Mouse (Mus musculus) small intestine, adult 2 months (tissue): ENCODE measurements around the gene Rad51b.

Experiments
- CTCF ChIP-seq: fragments of 200-500 bp; IDR thresholded peaks from 2 replicates; pipeline ENCODE4 v1.5.1; 2012; ENCODE audit warnings: low read depth, mild to moderate bottlenecking, control low read depth, inconsistent platforms, low read length, moderate library complexity, mixed read lengths; ENCODE audit not compliant: insufficient replicate concordance, insufficient read length; ENCODE audit errors: extremely low read depth
- POLR2A ChIP-seq: fragments of 200-500 bp; IDR thresholded peaks from 2 replicates; pipeline ENCODE4 v1.6.1; 2012; ENCODE audit warnings: low read depth, mild to moderate bottlenecking, control low read depth, inconsistent platforms, low read length, moderate library complexity

DNA sequence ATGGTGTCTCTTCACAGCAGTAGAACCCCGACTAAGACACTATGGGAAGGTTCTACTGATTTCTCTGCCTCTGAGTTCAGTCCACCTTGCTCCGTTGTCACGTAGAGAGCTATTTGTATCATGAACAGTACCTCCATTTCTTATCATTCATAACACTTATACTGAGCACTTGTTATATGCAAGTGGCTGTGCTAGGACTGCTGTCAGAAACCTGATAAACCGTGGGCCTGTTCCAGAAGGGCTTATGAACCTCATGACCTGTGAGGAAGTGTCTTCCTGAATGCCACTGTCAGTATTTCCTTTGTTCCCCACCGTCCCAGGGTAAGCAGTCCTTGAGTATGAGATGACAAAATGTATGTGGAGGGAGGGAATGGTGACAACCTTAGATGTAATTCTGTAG lies 181.7 kb downstream of the Rad51b start:
- TF ChIP-seq CTCF (no peak), POLR2A (no peak)
